In genomic region chr14:30378306-30378705, GRCm38 (mm10) we compare ENCODE assay signal across 23 mouse cellular contexts.
DNase-seq lines count a peak whose midpoint lies in the region; ATAC-seq and TF ChIP-seq lines count a peak whose summit lies in the region.
"Had no signal": no experiment of that assay in that cellular context is flagged by ENCODE, and none has a peak within 500 bp of the region (broad histone marks: within the 10 kb centered on the region; RNA-seq: fewer than 3 reads in every experiment).

No protein-coding gene starts in this region.

- no peak overlapping the region for H3K9ac ChIP-seq in CH12.LX (ENCODE audit: insufficient read depth, low read depth)
- no peak overlapping the region for H3K9ac ChIP-seq in ES-E14 (ENCODE audit: insufficient read depth, low read depth, low read length, poor library complexity, severe bottlenecking)
- no peak overlapping the region for H3K9ac ChIP-seq in midbrain, embryonic 14.5 days (replicated peaks; ENCODE audit: low read length)

- 27% methylated on average over 1 of the region's 1 CpGs for WGBS in midbrain, embryonic 14.5 days

- H3K27ac ChIP-seq in CH12.LX (ENCODE audit: insufficient read depth, low read depth) (no peak overlapping the region), ES-E14 (ENCODE audit: insufficient read depth, low read depth, low read length, poor library complexity, severe bottlenecking) (no peak overlapping the region)
- H3K27ac ChIP-seq in midbrain, embryonic 14.5 days (replicated peaks; ENCODE audit: low read depth, low read length) = no peak overlapping the region

- no peaks in the 10 kb centered on the region for H3K27me3 ChIP-seq in CH12.LX (replicated peaks)
- H3K27me3 ChIP-seq in midbrain, embryonic 14.5 days (ENCODE audit: control insufficient read depth, insufficient read depth, low read length) = no peaks in the 10 kb centered on the region

- H3K79me2 ChIP-seq in CH12.LX (replicated peaks; ENCODE audit: control insufficient read depth, extremely low read depth, insufficient read depth, poor library complexity, severe bottlenecking) = no peaks in the 10 kb centered on the region

- TF ChIP-seq RAD21 in CH12.LX (IDR thresholded peaks at IDR 0.05; ENCODE audit: low read depth, low read length) = no peak

- TF ChIP-seq POLR2A in CH12.LX (IDR thresholded peaks at IDR 0.05; ENCODE audit: low read depth, low read length) = no peak
- TF ChIP-seq POLR2A in brain, embryonic 14.5 days (IDR thresholded peaks at IDR 0.05; ENCODE audit: borderline replicate concordance, extremely low read depth, insufficient read depth, insufficient read length, poor library complexity, severe bottlenecking) = no peak

- no peak for ATAC-seq in midbrain, embryonic 14.5 days (ENCODE audit: low FRiP score, low TSS enrichment)
- ATAC-seq: activated CD4-positive, CD25-positive, alpha-beta regulatory T cell, adult 4 months; CD4-positive, CD25-positive, alpha-beta regulatory T cell, adult 4 months; Patski had no signal

- DNase-seq in CH12.LX (ENCODE audit: extremely low read depth) = no peak
- no peak for DNase-seq in ES-E14 (ENCODE audit: low read depth, low spot score)
- DNase-seq in brain, embryonic 14.5 days (ENCODE audit: low read depth) = peak; percentile 4
- no peak for DNase-seq in heart, postnatal 25 days (ENCODE audit: low spot score)
- no peak for DNase-seq in layer of hippocampus, postnatal 36 days
- DNase-seq in midbrain, embryonic 14.5 days = no peak
- DNase-seq: adrenal gland, adult 2 months; adrenal gland, adult 8-10 months; adrenal gland, postnatal 10 days; adrenal gland, postnatal 14 days; adrenal gland, postnatal 25 days; adrenal gland, postnatal 36 days; B cell, adult 2 months; cerebellum, adult 11 months; cerebellum, adult 11-12 months; cerebellum, adult 18-20 months; cerebellum, adult 2 months; cerebellum, adult 8-10 months; cerebellum, adult 9-10 months had no signal

- in situ Hi-C loops in CH12.LX (cut with MboI; ENCODE audit: low pct_ligation_motif_present, low pct_unique_long_range_greater_than_20kb, low sequenced_read_pairs) = no loop called here
- in situ Hi-C loops in ES-E14 (cut with MboI; ENCODE audit: low sequenced_read_pairs in 2 of 2, unreplicated experiment in 2 of 2) = no loop called here

- H3K4me2 ChIP-seq in CH12.LX (ENCODE audit: insufficient read depth, low read depth, poor library complexity, severe bottlenecking) = no peak overlapping the region
- no peak overlapping the region for H3K4me2 ChIP-seq in midbrain, embryonic 14.5 days (ENCODE audit: low read length)

- TF ChIP-seq CTCF in CH12.LX (conservative IDR thresholded peaks at IDR 0.05 in 1 of 2, IDR thresholded peaks at IDR 0.05 in 1 of 2; ENCODE audit: low read depth in 2 of 2, low read length in 2 of 2) = no peak
- TF ChIP-seq CTCF in brain, embryonic 14.5 days (IDR thresholded peaks at IDR 0.05; ENCODE audit: borderline replicate concordance, extremely low read depth, insufficient read depth, insufficient read length) = no peak

- no peaks in the 10 kb centered on the region for H3K36me3 ChIP-seq in CH12.LX (replicated peaks in 1 of 2; ENCODE audit: control insufficient read depth in 1 of 2, insufficient read depth in 1 of 2, low read length in 1 of 2)
- H3K36me3 ChIP-seq in ES-E14 (ENCODE audit: control insufficient read depth, insufficient read depth, low read length, poor library complexity, severe bottlenecking) = no peaks in the 10 kb centered on the region
- H3K36me3 ChIP-seq in midbrain, embryonic 14.5 days (ENCODE audit: control insufficient read depth, insufficient read depth, low read length) = no peaks in the 10 kb centered on the region
- H3K36me3 ChIP-seq: G1E had no signal

- no peak for TF ChIP-seq EP300 in CH12.LX (IDR thresholded peaks at IDR 0.05; ENCODE audit: low read length)

- intact Hi-C loops in heart, postnatal 25 days (cut with DNase I) = no loop called here

- H3K4me3 ChIP-seq in CH12.LX (replicated peaks in 1 of 3; ENCODE audit: low read depth in 2 of 3, low read length in 2 of 3, poor library complexity in 1 of 3) (no peak overlapping the region), ES-E14 (ENCODE audit: insufficient read depth in 1 of 2, low read depth in 1 of 2, low read length in 2 of 2, poor library complexity in 1 of 2, severe bottlenecking in 1 of 2) (no peak overlapping the region)
- H3K4me3 ChIP-seq in midbrain, embryonic 14.5 days (replicated peaks; ENCODE audit: low read depth, low read length) = no peak overlapping the region

- H3K9me3 ChIP-seq in CH12.LX (replicated peaks; ENCODE audit: low read length) (peaks cover 3% of the 10 kb centered on the region), ES-E14 (ENCODE audit: control insufficient read depth, insufficient read depth, low read depth, low read length) (no peaks in the 10 kb centered on the region)
- H3K9me3 ChIP-seq in midbrain, embryonic 14.5 days (ENCODE audit: control insufficient read depth, low read length) = 0 out of 2 replicates have a peak, but pooled peaks cover 3% of the 10 kb centered on the region
- H3K9me3 ChIP-seq: G1E had no signal

- dilution Hi-C loops in CH12.LX (cut with MboI; ENCODE audit: extremely low pct_ligation_motif_present, extremely low pct_unique_long_range_greater_than_20kb, low sequenced_read_pairs) = no loop called here

- H3K4me1 ChIP-seq in CH12.LX (ENCODE audit: control insufficient read depth in 1 of 2, insufficient read depth in 2 of 2) (no peaks in the 10 kb centered on the region), ES-E14 (ENCODE audit: control insufficient read depth in 2 of 2, insufficient read depth in 2 of 2, low read length in 2 of 2, poor library complexity in 1 of 2) (no peaks in the 10 kb centered on the region)
- no peaks in the 10 kb centered on the region for H3K4me1 ChIP-seq in midbrain, embryonic 14.5 days (ENCODE audit: control insufficient read depth, insufficient read depth, low read length)

TF ChIP-seq in CH12.LX, 34 proteins besides CTCF, POLR2A, EP300 and RAD21:
- TF ChIP-seq ZNF384 (IDR thresholded peaks at IDR 0.05; ENCODE audit: low read depth, low read length) = peak; percentile 62; the same call in 1 of the 2 replicates
- TF ChIP-seq MEF2A (IDR thresholded peaks at IDR 0.05; ENCODE audit: borderline replicate concordance, low read depth, low read length) = no peak

TF ChIP-seq in ES-E14, 5 proteins besides CTCF, POLR2A, EP300 and RAD21:
- TF ChIP-seq ZC3H11A (IDR thresholded peaks at IDR 0.05; ENCODE audit: borderline replicate concordance, low read depth, low read length) (no peak), HCFC1 (IDR thresholded peaks at IDR 0.05; ENCODE audit: borderline replicate concordance, insufficient read depth, low read length) (no peak), MAFK (IDR thresholded peaks at IDR 0.05; ENCODE audit: insufficient read depth, low read depth, low read length) (no peak), ZNF384 (IDR thresholded peaks at IDR 0.05; ENCODE audit: low read depth, low read length) (peak; percentile 65)
